Mouse (Mus musculus): ENCODE measurements around the gene Vps16.

- TF ChIP-seq CTCF (IDR thresholded peaks at IDR 0.05; ENCODE audit: low read depth, low read length) (no peak), POLR2A (IDR thresholded peaks at IDR 0.05; ENCODE audit: insufficient read depth, low read length) (no peak)
Measured at GRCm38 (mm10) chr2:130491587-130491986, 67.4 kb downstream of the Vps16 start.

Data from ES-Bruce4 (cell line).